Mouse (Mus musculus) embryo, embryonic 10.5 days (tissue): Measurements from ENCODE around the gene Abcc8.

Experiments used
- DNase-seq: peaks from one replicate; pipeline ENCODE4 v3.0.0-alpha.2; 2015; ENCODE audit warnings: low spot score

Gene Abcc8

DNA sequence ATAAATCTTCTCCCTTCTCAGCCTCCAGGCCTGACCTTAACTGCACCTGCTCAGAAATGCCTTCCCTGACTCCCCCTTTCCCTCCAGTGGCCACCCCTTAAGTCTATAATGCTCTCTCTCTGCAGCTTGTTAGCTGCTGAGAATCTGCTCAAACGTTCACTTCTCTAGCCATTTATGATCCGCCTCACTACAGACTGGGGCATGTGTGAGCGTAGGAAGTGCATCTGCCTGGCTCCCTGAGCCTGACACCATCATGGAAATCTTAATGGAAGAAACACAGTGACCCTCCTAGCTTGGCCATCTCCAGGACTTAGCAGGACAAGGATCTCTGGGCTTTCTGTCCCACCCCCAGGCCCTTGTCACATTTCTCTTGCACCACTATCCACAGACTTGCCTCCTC is 69.8 kb downstream of the Abcc8 start:
- DNase-seq = no peak

DNA sequence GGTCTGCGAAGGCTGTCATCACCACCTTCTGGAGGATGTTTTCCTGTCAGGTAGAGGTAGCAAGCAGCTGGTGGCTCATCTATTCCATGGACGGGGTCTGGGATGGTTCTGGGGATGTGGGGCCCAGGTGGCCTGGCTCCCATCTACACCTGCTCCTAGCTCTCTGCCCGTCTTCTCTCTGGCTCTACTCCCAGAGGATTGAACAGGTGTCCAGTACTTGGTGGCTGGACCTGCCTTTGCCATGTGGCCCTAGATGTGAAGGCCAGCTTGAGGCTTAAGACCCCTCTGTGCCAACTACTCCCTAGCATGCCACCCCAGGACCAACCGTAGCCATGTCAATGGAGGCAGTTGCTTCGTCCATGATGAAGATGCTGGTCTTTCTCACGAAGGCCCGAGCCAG is 74.3 kb downstream of the Abcc8 start:
- DNase-seq = no peak

DNA sequence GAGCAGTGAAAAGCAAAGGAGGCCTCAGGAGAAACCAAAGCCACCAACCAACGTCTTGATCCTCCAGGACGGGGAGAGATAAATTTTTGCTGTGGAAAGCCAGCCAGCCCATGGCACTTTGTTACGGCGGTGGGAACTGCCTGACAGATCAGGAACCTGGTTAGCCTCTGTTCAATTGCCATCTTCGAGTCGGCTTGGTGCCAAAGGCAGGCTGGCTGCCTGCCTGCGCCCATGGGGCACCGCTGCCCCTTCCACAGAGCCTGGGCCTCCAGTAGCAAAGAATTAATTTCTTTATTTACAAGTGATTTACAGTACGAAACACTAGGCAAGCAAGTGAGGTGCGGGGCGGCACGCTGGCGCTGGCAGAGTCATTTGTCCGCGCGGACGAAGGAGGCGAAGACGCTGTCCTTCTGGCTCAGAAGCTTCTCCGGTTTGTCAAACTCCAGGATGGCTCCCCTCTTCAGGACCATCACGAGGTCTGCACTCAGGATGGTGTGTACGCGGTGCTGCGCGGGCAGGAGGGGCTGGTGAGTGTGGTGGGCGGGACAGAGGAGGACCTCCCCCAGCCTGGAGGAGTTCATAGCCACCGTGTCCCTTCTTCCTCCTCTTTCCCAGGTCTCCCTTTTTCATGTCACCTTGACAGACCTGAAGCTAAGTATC is 75.4 kb downstream of the Abcc8 start:
- DNase-seq = no peak

DNA sequence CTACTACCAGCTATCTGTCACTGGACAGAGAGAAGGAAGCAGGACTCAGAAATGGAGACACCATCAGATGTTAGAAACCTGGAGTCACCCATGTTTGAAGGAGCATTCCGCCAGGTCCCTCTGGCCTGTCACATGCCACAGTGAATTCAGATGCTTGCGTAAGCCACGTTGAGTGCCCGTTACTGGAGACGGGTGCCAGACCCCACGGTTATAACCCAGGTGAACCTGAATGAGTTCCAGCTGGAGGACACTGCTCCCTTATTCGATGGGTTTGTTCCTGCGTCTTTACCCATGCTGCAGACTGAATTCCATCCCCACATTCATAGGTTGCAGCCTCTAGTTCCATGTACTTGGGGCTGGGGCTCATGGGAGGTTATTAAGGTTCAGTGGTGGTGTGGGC is 76.1 kb downstream of the Abcc8 start:
- DNase-seq = no peak

DNA sequence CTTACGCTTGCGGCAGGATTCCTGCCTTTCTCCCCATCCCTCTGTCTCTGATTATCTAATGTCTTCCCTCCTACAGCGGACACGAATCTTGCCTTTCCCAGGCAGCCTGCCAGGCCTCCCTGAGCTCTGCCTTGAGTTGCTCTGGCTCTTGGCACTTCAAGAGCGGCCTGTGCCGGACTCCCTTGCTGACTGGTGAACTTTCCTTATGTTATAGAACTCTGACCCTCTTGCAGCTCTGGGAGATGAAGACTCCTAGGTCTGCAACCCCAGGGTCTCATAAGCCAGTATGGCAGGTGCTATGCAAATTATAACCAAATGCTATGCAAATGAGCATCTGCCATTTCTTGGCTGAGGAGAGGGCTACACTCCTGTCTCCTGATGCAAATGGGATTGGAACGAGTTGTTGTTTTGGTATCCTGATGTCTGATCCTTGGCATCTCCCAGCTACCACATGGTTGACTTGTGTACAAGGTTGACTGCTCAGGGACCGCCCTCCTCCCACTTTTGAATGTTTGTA is 76.7 kb downstream of the Abcc8 start:
- no peak for DNase-seq

DNA sequence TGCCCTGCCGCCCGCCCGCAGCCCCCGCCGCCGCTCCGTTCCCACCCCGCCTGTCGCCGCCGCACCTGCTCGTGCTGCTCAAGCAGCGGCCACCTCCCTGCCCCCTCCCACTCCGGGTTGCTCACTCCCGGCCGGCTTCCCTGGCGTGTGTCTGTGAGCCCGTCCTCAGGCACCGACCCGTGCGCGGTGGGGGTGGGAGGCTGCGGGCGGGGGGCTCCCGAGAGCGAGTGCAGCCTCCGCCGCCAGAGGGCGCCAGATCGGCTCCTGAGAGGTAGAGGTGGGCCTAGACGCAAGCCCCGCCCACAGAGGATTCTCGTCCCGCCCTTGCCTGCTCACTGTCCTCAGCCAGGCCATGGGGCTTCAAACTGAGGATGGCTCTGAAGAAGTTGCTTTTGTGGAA is 79.3 kb downstream of the Abcc8 start, which contains the start of gene Kcnj11:
Gene Kcnj11 (minus strand): TSS at position 202 of the 400 bp plus-strand sequence.
- peak; percentile 93 for DNase-seq

DNA sequence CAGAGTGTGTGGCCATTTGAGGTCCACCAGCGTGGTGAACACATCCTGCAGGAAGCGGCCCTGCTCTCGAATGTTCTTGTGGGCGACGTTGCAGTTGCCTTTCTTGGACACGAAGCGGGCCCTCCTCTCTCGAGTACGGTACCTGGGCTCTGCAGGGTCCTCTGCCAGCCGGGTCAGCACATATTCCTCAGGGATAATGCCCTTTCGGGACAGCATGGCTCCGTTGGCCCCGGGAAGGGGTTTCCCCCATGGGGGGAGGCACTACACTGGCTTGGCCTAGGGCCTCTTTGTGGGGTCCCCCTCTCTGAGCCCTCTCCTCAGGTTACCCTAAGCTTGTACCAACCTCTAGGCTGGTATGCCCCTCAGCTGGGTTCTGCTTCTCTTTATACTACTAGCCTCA is 80.2 kb downstream of the Abcc8 start:
- no peak for DNase-seq

DNA sequence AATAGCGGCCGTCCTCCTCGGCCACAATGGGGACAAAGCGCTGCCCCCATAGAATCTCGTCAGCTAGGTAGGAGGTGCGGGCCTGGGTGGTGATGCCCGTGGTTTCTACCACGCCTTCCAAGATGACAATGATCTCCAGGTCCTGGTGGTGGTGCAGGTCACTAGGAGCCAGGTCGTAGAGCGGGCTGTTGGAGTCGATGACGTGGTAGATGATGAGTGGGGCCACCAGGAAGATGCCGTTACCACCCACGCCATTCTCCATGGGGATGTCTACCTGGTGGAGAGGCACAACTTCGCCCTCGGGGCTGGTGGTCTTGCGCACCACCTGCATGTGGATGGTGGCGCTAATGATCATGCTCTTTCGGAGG is 80.9 kb downstream of the Abcc8 start:
- DNase-seq = no peak

DNA sequence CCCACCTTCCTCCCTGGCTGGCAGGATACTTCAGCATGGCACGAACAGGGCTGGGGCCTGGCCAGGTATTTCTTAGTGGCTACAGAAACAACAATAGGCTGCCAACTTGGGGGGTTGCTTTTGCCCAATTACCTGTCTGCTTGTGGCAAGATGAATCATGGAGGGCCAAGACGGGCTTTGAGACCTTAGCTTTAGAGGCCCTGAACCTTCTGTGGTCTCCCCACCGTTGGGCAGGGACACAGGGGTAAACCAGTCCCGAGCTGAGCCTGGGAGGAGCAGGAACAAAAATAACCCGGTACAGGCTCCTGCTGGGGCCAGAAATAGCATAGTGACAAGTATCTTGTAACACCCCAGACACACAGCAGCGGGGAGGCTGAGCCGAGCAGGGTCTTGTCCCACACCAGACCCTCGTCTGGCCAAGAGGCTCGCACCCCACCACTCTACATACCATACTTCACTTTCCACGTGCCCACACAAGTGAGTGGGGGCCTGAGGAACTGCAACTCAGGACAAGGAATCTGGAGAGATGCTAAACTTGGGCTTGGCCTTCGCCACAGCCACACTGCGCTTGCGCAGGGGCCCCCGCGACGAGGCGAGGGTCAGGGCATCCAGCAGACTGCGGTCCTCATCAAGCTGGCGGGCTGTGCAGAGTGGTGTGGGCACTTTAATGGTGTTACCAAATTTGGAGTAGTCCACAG is 81.5 kb downstream of the Abcc8 start:
- no peak for DNase-seq

DNA sequence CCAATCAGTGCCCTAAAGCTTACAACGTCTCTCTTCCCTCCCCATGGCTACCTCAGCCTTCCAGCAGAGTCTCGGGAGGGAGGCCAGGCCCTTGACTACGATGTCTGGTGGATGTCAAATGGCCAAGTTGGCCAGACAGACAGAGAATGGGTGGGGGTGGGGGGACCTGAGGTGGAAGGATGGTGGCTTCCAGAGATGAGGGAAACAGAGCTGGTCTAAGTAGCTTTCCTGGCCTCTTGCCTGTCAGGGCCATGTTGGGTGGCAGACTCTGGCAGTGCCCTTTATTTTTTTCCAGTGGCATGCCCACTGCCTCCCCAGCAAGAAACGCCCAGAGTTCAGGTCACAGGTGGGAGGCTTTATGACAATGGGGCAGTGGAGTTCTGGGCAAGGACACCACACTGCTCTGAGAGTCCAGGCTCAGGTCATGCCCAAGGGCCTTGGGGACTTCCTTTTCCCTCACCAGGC is 82.5 kb downstream of the Abcc8 start:
- DNase-seq = no peak

DNA sequence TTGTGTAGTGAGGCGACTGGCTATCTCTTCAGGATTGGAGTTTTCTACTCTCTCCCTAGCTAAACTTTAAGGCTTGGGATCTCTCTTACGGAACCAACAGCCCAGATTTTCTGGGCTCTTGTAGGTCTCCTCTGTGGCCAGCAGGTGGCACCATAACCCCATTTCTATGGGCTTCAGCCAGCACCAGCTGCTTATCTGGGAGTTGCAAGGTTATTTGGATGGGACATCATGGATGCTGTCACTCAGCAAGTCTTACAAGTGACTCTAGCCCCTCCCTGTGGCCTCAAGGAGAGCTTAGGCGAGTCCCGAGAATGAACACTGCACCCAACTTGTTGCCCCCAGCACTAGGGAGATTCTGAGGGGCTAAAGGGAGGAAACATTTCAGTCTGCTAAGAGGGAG is 83.7 kb downstream of the Abcc8 start:
- DNase-seq = peak; percentile 89

DNA sequence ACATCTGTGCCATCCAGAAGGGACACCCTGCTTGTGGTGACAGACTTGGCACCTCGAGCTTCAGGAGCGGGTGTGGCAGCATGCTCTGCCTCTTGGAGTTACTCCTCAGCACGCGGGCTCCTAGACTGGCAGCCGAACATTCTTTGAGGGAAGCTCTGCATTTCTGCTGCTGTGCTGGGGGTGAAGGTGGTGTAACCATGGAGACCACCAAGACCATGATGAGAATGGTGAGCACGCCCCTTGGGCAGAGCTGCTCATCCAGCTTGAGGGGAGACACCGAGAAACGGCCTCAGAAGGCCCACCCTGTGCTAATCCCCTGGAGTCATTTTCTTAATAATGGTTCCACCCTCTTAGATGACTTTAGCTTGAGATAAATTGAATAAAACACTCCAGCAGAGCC is 87.0 kb downstream of the Abcc8 start:
- peak; percentile 9 for DNase-seq

DNA sequence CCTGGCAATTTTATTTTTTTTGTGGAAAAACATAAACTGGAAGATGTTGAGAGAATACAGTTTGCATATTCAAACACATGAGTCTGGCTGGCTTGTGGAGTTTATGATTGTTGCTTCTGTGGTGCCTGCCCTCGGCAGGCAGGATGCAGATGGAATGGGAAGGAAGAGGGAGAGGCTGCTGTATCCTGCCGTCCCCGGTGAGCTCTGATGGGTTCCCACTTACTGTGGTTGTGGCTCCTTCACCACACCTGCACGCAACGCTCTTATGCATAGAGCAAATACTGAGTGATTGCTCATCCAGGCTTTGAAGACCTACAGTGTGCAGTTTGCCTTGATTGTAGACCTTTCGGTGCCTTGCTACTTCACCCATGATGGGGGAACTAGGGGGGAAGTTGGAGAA is 91.6 kb downstream of the Abcc8 start:
- DNase-seq = no peak

DNA sequence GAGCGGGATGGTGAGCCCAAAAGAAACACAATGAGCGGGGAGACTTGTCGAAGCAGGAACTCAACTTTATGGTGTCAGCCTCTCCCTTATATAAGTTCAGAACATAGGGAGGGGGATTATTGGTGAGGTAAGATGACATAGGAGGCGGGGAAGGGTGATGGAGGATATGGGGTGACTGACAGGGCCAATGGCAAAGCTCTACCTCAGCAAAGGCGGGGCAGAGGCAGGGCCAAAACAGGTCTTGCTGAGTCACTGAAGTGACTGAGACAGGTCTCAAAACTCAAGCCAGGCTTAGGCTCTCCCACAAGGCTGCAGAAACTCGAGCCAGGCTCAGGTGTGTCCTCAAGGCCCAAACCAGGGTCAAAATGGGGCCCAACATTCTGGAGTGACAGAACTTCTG is 93.5 kb downstream of the Abcc8 start:
- no peak for DNase-seq

DNA sequence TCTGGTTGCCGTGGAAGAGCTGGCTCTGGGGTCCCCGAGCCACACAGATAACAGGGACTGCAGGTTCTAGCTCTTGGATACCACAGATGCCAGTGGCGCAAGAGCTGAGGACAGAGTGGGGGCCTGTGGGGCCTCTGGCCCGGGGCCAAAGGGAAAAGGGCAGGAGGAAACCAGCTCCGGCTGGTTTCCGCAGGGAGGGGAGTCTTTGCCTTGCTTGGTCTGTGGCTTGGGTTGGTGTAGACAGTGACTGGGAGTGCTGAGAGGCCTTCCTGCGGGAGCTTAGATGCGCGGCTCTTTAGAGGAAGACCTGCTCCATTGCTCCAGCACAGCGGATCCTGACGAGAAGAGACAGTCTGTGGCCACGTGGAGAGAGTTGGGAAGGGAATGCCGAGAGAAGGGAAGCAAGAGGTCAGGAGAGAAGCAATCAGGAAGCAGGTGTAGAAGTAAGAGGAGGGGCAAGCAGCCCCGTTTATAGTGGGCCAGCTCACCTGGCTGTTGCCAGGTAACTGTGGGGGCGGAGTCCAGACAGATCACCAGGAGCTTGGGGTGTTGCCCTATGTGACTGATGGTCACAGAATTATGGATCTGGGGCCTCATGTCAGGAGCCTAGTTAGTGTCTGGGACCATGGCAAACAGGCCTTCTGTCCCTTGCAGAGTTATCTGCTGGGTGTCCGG is 94.9 kb downstream of the Abcc8 start:
- DNase-seq = no peak

DNA sequence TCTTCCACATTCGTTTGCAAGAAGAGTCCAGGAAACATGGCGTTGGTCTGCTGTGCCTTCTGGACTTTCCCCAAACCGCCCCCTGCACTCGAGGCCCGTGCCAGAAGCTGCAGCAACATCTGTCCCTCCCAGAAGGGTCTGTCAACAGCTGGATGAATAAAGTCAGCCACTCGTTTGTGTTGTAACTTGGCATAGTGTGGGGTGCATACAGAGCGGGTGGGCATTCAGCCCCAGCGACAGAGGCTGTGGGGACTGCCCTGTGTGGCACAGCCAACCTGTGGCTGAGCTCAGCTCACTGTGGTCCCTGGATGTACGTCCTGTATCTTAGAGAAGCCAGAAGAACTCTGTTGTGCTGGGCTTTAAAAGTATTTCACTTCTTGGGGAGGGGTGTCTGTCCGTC is 95.8 kb downstream of the Abcc8 start:
- no peak for DNase-seq

DNA sequence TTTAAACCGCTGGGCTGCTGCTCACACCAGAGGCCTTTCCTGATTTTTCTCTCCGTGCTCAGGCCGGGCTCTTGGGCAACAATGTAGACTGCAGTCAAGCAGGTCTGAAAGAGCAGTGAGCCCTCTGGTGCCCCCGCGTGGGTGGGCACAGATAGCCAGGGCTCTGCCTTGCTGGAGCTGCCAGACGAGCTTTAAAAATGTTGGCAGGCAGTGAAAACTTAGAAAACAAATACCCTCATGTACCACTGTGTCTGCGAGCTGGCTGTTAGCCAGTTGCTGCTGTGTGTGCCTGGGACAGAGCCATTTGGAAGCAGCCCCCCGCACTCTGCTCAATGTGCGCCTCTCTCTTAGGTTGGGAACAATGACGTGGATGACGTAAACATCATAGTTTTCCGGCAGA is 102.2 kb downstream of the Abcc8 start:
- DNase-seq = no peak

DNA sequence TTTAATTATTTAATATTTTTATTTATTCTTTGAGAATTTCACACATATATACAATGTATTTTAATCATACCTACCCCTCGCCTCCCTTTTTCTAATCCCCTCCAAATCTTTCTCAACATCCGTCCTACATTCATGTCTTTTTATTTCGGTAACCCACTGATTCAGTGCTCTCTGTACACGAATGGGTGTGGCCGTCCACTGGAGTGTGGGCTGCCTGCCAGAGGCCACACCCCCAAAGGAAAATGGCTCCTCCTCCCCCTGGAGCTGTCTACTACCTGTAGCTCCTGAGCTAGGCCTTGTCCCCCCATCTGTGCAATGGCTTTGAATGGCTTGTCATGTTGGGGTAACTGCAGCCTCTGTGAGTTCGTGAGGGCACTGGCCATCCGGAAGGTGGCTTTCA is 103.0 kb downstream of the Abcc8 start:
- DNase-seq = no peak

DNA sequence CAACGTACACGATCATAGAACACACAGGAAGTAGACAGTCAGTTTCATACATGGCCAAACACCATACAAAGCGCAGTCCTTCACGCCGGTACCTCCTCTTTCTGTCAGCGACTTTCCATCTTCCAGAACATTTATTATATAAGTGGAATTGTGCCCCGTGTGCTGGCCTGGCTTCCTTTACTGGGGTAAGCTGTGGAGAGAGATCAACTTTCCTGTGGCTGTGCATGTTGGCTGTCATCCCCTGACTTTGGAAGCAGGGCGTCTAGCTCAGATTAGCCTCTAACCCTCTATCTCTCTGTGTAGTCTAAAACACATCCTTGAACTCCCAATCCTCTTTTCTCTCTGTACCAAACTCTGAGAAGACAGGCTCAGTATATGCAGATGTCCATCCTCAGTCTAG is 111.0 kb downstream of the Abcc8 start:
- DNase-seq = no peak

DNA sequence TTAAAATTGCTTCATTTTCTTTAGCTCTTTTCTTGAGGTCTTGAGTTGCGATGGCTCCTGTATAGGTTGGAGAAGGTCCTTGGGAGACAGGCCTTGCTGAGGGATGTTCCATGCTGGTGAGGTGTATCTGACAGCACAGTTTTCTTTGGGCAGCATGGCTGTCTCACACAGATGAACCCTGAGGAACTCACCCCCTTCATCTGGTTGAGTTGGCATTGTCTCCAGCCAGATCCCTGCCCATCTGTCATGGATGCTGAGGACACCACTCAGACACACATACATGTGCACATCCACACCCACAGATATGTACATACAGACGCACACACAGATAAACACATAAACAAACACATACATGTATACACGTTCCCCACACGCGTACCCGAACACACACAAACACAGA is 116.5 kb downstream of the Abcc8 start:
- no peak for DNase-seq

DNA sequence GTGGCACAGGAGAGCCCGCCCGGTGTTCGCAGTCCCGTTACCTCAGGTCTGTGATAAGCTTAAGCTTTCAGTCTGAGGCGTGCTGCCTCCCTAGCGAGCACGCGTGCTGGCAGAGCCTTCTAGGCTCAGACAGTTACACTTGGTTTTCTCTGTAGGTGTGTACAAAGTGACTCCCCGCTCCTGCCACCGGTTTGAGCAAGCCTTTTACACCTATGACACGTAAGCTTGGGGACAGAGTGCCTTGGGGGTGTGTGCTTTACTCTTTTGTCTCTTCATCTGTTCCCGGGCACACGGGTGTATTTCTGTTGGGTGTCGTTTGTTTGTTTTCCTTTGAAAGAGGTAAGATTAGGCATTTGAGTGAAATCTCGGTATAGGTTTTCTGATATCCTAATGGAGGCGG is 118.2 kb downstream of the Abcc8 start:
- DNase-seq = no peak

DNA sequence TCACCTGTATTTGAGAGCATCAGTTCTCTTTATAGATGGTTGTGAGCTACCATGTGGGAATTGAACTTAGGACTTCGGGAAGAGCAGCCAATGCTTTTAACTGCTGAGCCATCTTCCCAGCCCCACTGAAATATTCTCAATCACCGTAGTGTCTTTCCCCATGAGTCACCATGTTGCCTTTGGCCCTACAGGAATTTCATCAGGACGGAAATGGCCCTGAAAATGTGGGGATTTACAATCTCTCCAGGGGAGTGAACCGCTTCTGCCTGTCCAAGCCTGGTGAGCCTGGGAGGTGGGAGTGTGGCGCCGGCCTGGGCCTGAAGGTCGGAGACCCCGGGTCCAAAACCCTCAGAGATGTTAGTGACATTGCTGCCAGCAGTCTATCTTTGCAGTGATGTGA is 119.1 kb downstream of the Abcc8 start:
- no peak for DNase-seq

DNA sequence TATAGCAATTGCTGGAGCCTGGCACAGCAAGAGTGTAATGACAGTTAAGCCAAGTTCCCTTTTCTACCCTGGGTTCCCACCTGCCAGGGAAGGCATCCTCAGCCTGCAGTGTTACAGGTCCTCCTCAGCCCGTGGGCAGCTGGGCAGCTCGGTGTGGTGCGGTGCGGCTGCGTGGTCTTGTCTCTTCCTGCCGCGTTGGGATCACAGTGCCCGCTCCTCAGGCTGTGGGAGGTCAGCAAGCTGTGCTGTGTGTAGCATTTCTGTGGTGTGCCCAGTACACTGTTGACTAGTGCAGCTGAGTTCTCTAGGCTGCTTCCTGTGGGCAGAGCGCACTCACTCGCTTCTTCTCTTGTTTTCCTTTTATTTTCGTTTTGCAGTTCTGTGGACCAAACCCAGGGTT is 121.0 kb downstream of the Abcc8 start:
- no peak for DNase-seq
